Mouse (Mus musculus): ENCODE measurements around the gene Slc24a3.
A peak's percentile ranks its signal among the peaks of the same experiment; 100 is the strongest.

The Slc24a3 gene

DNA sequence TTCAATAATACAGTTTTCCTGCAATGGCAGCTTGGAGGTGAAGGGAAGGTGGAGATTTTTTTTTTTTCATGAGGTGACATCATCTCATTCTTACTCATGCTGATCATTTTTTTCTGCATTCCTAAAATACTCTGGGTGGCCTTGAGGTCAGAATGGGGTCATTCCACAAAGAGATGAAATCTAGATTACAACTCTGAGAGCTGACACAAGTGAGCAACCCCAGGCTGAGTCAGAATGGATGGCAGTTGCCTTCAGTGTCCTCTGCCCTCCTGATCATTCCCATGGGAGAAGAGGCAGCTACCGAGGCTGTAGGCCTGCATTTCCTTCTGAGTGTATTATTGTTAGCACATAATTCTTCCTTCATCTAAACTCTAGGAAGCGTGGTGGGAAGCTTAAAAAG lies 116.2 kb downstream of the Slc24a3 start:
- DNase-seq (ENCODE audit: low spot score in 2 of 2), result no peak

- peak in 1 of 2 experiments; percentile 22 for DNase-seq (ENCODE audit: low spot score in 2 of 2)
Observed at GRCm38 (mm10) chr2:145288501-145288900, 120.9 kb downstream of the Slc24a3 start.

DNA sequence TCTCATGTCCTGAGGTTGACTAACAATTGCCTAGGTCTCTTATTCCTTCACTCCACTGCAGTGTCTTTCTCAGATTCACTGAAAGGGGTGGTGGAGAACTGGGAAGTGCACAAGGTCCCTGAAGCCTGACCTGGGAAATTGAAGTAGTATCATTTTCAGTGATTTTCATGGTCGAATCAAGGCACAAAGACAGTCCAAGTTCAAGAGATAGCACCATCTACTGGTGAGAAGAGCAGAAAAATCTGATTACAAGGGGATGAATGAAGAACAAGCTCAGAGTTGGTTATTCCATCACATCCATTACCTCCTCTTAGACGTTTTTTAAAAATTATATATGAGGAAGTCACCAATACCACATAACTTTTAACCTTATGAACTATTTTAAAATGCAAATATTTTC lies 123.9 kb downstream of the Slc24a3 start:
- DNase-seq (ENCODE audit: low spot score in 2 of 2), result no peak

- no peak for DNase-seq (ENCODE audit: low spot score in 2 of 2)
Observed at GRCm38 (mm10) chr2:145292196-145292595, 124.6 kb downstream of the Slc24a3 start.

DNA sequence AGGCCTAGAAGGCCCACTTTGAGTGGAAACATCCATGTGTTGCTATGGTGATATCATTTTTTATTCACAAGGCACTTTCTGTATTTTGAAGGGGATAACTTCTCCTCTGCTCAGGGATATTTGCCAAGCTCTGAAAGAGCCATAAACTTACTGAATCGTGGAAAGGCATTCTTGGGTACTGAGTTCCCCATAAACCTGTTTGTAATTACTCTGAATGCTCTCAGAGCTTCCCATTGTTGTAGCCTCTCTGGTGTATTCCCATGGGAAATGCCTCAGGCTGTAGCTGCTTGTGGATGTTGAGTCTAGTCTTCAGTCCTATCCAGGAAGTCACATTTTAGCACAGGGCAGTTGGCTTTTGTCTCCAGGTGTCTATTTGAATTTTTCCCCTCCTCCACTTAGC lies 125.3 kb downstream of the Slc24a3 start:
- DNase-seq (ENCODE audit: low spot score in 2 of 2), result no peak

DNA sequence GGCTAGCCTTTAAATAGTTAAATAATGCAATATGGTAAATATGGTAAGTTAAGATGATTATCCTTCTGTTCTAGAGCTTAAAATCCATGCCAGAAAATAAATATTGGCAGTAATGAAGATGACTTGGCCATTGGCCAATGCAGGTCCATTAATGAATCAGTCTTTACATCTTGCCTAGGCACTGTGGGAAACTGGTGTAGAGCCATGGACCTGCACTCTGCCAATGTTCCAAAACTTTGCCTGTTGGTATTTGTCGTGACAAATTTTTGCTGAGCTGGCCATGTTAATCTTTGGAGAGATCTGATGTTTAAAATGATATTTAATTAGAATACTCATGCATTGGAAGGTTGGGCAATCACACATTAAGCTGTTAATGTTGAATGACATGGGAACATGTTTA lies 129.4 kb downstream of the Slc24a3 start:
- no peak for DNase-seq (ENCODE audit: low spot score in 2 of 2)

DNA sequence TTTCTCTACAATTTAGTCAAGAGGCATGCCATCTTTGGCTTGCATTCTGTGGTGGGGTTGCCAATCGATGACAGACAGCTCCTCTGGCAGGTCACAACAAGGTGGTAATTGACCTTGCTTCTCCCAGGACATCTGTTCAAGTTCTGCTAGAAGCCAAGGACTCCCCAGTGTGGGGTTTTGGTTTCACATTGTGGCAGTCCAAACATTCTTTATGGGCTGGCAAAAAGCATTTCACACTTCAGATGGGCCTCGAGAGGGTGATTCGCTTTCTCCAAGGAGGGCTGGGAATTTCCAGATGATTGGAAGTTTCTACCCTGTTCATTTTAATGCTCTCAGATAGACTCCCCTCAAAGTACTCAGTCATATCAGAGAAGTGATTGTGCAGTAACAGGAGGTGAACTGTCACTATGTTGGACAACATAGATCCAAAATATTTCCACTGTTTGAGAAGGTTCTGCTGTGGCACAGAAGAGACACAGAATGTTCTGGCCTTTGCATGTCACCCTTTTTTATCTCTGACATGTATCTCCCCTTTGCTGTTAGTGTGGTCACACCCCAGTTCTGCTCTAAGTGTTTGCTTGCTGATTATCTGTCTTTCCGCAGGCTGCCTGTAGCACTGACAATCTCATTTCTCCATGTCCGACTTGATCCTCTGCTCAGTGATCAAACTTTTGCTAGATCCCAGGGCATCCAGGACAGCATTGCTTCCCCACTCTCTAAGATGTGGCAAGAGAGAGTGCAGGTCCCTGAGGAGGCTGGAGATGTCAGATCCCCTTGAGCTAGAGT lies 132.6 kb downstream of the Slc24a3 start:
- no peak for DNase-seq (ENCODE audit: low spot score in 2 of 2)

DNA sequence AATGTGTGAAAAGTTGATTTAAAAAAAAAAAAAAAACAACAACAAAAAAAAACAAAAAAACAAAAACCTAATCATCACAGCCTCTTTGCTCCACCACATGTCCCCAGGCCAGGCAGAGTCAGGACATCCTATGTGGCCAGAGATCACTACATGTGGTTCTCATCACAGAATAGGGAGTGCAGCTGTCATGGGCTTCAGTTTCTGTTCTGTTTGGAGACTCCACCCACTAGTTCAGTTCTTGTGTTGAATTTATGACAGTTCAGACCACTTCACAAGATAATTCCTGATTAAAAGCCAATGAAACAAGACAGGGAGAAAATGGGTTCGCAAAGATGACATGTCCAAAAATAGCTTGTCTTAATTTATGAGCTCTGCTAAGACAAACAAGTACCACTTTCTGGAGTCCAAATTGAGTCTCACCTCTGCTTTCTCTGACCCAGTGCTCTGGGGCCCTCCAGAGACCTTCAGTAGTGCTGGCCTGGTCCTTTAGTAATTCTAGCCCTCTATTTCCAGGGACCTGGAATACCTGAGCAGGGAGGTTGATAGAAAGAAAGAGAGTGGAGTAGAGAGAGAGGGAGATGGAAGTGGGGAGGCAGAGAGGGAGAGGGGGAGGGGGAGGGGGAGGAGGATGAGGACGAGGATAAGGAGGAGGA lies 139.8 kb downstream of the Slc24a3 start:
- DNase-seq (ENCODE audit: low spot score in 2 of 2), result no peak

GRCm38 (mm10) chr2:145318916-145319315 lies 151.4 kb downstream of the Slc24a3 start:
- no peak for DNase-seq (ENCODE audit: low spot score in 2 of 2)

- DNase-seq (ENCODE audit: low spot score in 2 of 2), result no peak
Observed at GRCm38 (mm10) chr2:145321287-145321686, 153.7 kb downstream of the Slc24a3 start.

- no peak for DNase-seq (ENCODE audit: low spot score in 2 of 2)
Observed at GRCm38 (mm10) chr2:145321755-145322154, 154.2 kb downstream of the Slc24a3 start.

GRCm38 (mm10) chr2:145324477-145324876 lies 156.9 kb downstream of the Slc24a3 start:
- DNase-seq (ENCODE audit: low spot score in 2 of 2), result no peak

DNA sequence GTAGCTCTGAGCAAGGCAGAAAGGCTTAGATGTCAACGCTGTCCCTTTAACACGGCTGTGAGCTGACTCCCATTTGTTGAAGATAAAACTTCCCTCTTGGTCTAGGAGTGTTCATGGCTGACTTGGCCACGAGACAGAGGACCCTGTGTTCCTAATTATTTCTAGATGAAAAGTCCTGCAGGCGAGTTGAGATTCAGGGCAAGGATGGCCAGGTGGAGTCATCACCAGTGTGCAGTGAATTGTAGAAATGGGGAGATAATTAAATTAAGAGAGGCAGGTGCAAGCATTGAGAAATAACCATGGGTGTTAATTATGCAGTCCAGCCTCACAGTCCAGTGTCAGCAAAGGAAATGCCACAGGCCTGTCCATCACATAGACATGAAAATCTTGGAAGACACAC lies 158.3 kb downstream of the Slc24a3 start:
- no peak for DNase-seq (ENCODE audit: low spot score in 2 of 2)

DNA sequence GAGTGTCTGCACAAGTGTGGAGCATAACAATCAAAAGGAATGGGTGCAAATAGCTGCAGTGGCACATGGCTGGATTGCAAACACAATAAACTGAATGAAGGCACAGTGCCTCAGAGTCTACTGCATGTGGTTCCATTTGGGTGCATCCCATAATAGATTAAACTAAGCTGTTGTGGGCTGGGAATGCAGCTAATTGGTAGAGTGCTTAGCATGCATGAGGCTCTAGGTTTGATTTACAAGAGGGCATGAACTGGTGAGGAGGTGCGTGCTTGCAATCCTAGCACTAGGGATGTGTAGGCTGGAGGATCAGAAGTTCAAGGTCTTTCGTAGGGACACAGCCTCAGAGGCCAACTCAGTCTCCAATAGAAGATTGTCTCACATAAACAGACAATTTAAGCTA lies 159.0 kb downstream of the Slc24a3 start:
- DNase-seq (ENCODE audit: low spot score in 2 of 2), result no peak

- peak in 1 of 2 experiments; percentile 9 for DNase-seq (ENCODE audit: low spot score in 2 of 2)
Observed at GRCm38 (mm10) chr2:145329756-145330155, 162.2 kb downstream of the Slc24a3 start.

- no peak for DNase-seq (ENCODE audit: low spot score in 2 of 2)
Observed at GRCm38 (mm10) chr2:145331525-145331924, 164.0 kb downstream of the Slc24a3 start.

- DNase-seq (ENCODE audit: low spot score in 2 of 2), result no peak
Observed at GRCm38 (mm10) chr2:145333466-145333865, 165.9 kb downstream of the Slc24a3 start.

- DNase-seq (ENCODE audit: low spot score in 2 of 2), result no peak
Observed at GRCm38 (mm10) chr2:145336406-145336805, 168.9 kb downstream of the Slc24a3 start.

DNA sequence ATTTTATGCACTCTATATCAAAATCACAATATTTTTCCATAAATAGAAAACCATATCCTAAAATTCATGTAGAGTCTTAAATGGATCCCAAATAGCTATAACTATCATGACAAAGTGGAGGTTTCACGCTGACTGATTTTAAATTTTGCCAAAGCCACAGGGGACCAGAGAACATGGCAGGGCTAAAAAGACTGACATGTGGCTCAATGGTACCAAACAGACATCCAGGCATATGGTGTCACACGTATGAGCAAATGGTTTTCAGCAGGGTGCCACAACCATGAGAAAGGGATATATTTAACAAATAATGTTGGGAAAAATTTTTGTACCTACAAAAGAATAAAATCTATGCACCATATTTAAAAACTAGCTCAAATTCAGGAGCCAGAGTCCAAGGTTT lies 173.3 kb downstream of the Slc24a3 start:
- DNase-seq (ENCODE audit: low spot score in 2 of 2), result no peak

DNA sequence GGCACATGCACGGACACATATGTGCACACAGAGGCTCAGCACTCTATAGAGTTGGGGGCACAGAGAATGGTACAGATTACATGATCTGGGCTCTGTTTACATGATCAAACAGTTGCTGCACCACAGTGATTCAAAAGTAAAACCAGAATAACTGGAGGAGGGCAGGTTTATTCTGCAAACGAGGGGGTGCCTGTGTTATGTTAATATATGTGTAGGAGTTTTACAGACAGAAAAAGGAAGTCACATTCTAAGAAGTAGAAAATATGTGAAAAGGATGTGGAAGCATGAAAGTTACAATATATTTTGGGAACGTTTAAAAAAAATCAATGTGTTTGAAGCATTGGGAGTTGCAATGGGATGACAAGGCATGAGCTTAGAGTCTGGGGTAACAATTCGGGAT lies 175.4 kb downstream of the Slc24a3 start:
- DNase-seq (ENCODE audit: low spot score in 2 of 2), result no peak

DNA sequence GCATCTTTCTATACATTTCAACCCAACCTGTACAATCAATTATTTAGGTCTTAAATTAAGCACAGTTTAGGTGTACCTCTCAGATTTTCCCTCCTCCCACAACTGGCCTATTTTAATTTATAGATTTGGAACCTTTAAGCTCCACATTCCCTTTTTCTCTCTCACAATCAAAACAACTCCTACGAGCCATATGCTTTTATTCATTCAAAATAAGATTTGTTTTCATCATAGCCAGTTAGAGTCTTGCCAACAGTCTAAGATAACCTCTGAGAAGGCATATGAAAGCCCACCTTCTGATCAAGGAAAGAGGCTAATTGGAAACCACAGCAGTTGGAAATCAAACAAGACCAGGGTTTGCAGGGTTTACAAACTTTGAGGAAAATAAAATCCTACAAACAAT lies 177.0 kb downstream of the Slc24a3 start:
- no peak for DNase-seq (ENCODE audit: low spot score in 2 of 2)

GRCm38 (mm10) chr2:145353801-145354200 lies 186.2 kb downstream of the Slc24a3 start:
- no peak for DNase-seq (ENCODE audit: low spot score in 2 of 2)

GRCm38 (mm10) chr2:145358236-145358942 lies 190.8 kb downstream of the Slc24a3 start:
- no peak for DNase-seq (ENCODE audit: low spot score in 2 of 2)
